In the genomic region with DNA sequence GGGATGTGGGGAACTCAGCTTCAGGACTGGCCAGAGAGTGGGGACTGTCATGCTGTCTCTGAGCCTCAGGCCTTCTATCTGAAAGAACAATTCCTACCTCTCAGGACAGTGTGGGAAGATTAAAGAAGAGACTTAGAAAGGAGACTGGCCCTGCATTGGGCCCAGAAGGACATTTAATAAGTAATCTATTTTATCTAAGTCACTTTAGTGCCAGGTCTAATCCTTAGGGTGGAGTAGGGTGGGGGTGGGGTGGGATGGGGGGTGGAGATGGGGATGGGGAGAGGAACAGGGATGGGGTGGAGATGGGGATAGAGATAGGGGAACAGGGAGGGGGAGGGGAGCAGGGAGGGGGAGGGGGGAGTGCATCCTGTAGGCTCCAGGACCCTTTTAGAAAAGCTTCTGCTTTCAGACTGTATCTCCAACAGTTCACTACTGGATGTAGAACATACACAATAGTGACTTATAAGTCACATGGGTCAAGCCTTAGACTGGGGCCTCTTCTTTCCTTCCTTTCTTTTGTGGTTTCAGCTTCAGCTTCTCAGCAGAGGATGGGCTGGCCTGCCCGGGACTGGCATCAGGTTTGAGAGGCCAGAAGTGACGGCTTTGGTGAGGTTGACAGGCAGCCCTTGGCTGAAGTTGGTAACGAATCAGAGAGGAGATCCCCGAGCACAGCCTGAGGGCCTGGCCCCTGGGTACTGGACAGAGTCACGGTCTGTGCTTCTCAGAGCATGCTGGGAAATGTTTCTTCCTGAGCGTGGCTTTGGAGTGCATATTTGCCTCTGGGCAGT, we compare ENCODE assay signal across 12 mouse cellular contexts.
DNase-seq lines count a peak whose midpoint lies in the region; ATAC-seq and TF ChIP-seq lines count a peak whose summit lies in the region.
"Had no signal": no experiment of that assay in that cellular context is flagged by ENCODE, and none has a peak within 500 bp of the region (broad histone marks: within the 10 kb centered on the region; RNA-seq: fewer than 3 reads in every experiment).

No protein-coding gene starts in this region.

- H3K4me3 ChIP-seq in kidney, adult 2 months (ENCODE audit: insufficient read depth, low read depth, low read length), result no peak overlapping the region
- no peak overlapping the region for H3K4me3 ChIP-seq in liver, embryonic 12.5 days
- H3K4me3 ChIP-seq in left cerebral cortex, adult 2 months, result no peak overlapping the region

- H3K36me3 ChIP-seq in kidney, adult 2 months (ENCODE audit: control insufficient read depth, insufficient read depth, low read length), result no peaks in the 10 kb centered on the region
- no peaks in the 10 kb centered on the region for H3K36me3 ChIP-seq in liver, embryonic 12.5 days

- H3K9ac ChIP-seq in liver, embryonic 12.5 days, result no peak overlapping the region

- H3K27me3 ChIP-seq in kidney, adult 2 months (replicated peaks; ENCODE audit: control insufficient read depth, insufficient read depth, low read length), result no peaks in the 10 kb centered on the region
- H3K27me3 ChIP-seq in liver, embryonic 12.5 days (replicated peaks), result no peaks in the 10 kb centered on the region

- TF ChIP-seq POLR2A in kidney, adult 2 months (IDR thresholded peaks at IDR 0.05; ENCODE audit: low read depth, low read length), result no peak

- ATAC-seq in liver, embryonic 12.5 days, result peak; percentile 62; the same call in 1 of the 2 replicates
- ATAC-seq: activated CD4-positive, CD25-positive, alpha-beta regulatory T cell, adult 4 months; forebrain, embryonic 14.5 days had no signal

- no peak for TF ChIP-seq CTCF in kidney, adult 2 months (conservative IDR thresholded peaks at IDR 0.05; ENCODE audit: insufficient read depth, insufficient read length, low read depth, low read length)
- TF ChIP-seq CTCF in left cerebral cortex, adult 2 months (IDR thresholded peaks at IDR 0.05), result no peak

- no peaks in the 10 kb centered on the region for H3K4me1 ChIP-seq in kidney, adult 2 months (ENCODE audit: control insufficient read depth, insufficient read depth, low read length)
- peaks cover 4% of the 10 kb centered on the region; the same call in 1 of the 2 replicates for H3K4me1 ChIP-seq in liver, embryonic 12.5 days

- DNase-seq in kidney, adult 2 months, result peak; percentile 3
- DNase-seq in kidney, postnatal 25 days, result no peak
- peak; percentile 4 for DNase-seq in urinary bladder, postnatal 14 days (ENCODE audit: low spot score)
- DNase-seq in urinary bladder, postnatal 25 days (ENCODE audit: low spot score), result no peak
- no peak for DNase-seq in left cerebral cortex, adult 2 months (ENCODE audit: extremely low spot score in 1 of 2, low spot score in 2 of 2)
- no peak for DNase-seq in Muller cell, postnatal 12 days (ENCODE audit: inconsistent ontology term)
- DNase-seq in adrenal gland, postnatal 14 days, result no peak
- DNase-seq: embryo, embryonic 11 days; gastrocnemius, postnatal 25 days had no signal

- no peaks in the 10 kb centered on the region for H3K9me3 ChIP-seq in liver, embryonic 12.5 days (replicated peaks)

- no peak overlapping the region for H3K4me2 ChIP-seq in liver, embryonic 12.5 days

- intact Hi-C loops in left cerebral cortex, adult 2 months (cut with DNase I), result no loop called here

- no peak overlapping the region for H3K27ac ChIP-seq in kidney, adult 2 months (ENCODE audit: insufficient read depth, low read depth, low read length)
- H3K27ac ChIP-seq in liver, embryonic 12.5 days, result 0 out of 2 replicates have a peak overlapping the region, but pooled peaks have one; percentile 25
- no peak overlapping the region for H3K27ac ChIP-seq in left cerebral cortex, adult 2 months

- 28% methylated on average over 6 of the region's 6 CpGs for WGBS in kidney, adult 2 months
- WGBS in liver, embryonic 12.5 days (ENCODE audit: insufficient replicate concordance), result 21% methylated on average over 6 of the region's 6 CpGs

Comparison
In these comparisons a context has a peak if more than half of its experiments do, and no peak if none do; other contexts are left out.
1. DNase-seq: peak in kidney, adult 2 months (single experiment) and urinary bladder, postnatal 14 days (single experiment); none in kidney, postnatal 25 days (0 of 2), urinary bladder, postnatal 25 days (single experiment), left cerebral cortex, adult 2 months (0 of 2), Muller cell, postnatal 12 days (single experiment) and adrenal gland, postnatal 14 days (single experiment).